Mouse (Mus musculus) heart, adult 2 months (tissue): ENCODE data around the gene Ado.

Experiments used
- CTCF ChIP-seq: fragments of 200-600 bp; IDR thresholded peaks from 2 replicates; pipeline ENCODE4 v1.8.1; 2022; ENCODE audit warnings: antibody characterized with exemption, mild to moderate bottlenecking, moderate library complexity
- EP300 ChIP-seq: fragments of 200-500 bp; IDR thresholded peaks from 2 replicates; pipeline ENCODE4 v1.6.1; 2011; ENCODE audit warnings: low read depth, low read length, control low read depth; ENCODE audit not compliant: insufficient read depth
- POLR2A ChIP-seq: fragments of 200-500 bp; IDR thresholded peaks from 2 replicates; pipeline ENCODE4 v1.6.1; 2011; ENCODE audit warnings: mild to moderate bottlenecking, low read depth, low read length, control low read depth; ENCODE audit not compliant: insufficient read depth

DNA sequence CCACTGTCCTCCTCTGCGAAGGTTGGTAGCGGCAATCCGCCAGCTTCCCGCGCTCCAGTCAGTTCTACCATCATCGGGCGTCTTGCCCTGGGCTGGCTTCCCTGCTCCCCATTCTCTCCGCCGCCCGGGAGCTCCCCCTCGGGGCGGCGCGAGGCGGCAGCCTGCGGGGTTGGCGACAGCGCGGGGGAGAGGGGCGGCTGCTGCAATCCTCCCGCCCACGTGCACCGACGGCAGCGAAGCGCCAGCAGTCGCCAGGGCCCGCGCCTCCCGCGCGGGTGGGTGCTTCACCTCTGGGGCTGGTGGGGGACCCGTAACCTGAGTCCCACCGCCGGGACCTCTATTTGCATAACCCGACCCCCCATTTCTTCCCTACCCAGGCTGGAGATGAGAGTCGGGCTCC is 13.5 kb downstream of the Ado start, which contains the start of gene Egr2:
- TF ChIP-seq CTCF = peak; percentile 40
- TF ChIP-seq POLR2A = no peak
- TF ChIP-seq EP300 = no peak
